12 mouse cellular contexts compared by ENCODE assay signal in the genomic region with DNA sequence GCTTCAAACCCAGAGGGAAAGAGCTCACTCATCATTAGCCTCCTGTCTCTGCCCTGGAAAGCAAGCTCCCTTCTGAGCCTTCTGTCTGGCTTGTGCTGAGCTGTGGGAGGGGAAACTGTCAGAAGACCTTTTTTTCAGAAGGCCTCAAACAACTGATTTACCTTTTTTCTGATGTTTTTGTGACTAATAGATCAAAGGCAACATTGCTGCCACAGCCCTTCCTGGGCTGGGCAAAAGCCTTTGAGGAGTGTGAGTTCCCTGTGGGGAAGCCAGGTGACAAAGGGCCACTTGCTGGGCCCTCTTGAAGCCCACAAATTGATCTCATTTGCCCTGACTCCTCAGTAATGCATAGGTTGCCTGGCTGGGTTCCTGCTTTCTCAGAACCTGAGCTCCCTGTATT. TPM values are rescaled to one million over a fixed set of nuclear protein-coding genes. Genes with fewer than 3 reads are reported as not detected.
"Had no signal": no experiment of that assay in that cellular context is flagged by ENCODE, and none has a peak within 500 bp of the region (broad histone marks: within the 10 kb centered on the region; RNA-seq: fewer than 3 reads in every experiment).

No protein-coding gene starts in this region.

RNA-seq across cellular contexts. Expression of gene Smok2a, which starts 12.5 kb away (rescaled TPM):
- polyA plus RNA-seq: neural tube, embryonic 13.5 days; neural tube, embryonic 14.5 days; neural tube, embryonic 15.5 days; small intestine, adult 2 months; spleen, adult 2 months; stomach, embryonic 14.5 days; stomach, embryonic 15.5 days; stomach, embryonic 16.5 days; stomach, postnatal 0 days; thymus, adult 2 months; thymus, postnatal 0 days; urinary bladder, adult 2 months had no signal

RNA-seq across cellular contexts. Expression of gene Smok2b, which starts 21.6 kb away (rescaled TPM):
- polyA plus RNA-seq: neural tube, embryonic 13.5 days; neural tube, embryonic 14.5 days; neural tube, embryonic 15.5 days; small intestine, adult 2 months; spleen, adult 2 months; stomach, embryonic 14.5 days; stomach, embryonic 15.5 days; stomach, embryonic 16.5 days; stomach, postnatal 0 days; thymus, adult 2 months; thymus, postnatal 0 days; urinary bladder, adult 2 months had no signal
